Mouse (Mus musculus) heart, embryonic 13.5 days (tissue): ENCODE results near the gene Ehbp1l1. TPM values are rescaled to one million over a fixed set of nuclear protein-coding genes. Genes with fewer than 3 reads are reported as not detected.

Experiments
- ATAC-seq: fragments of 200-750 bp; cut with Nextera tagmentation; 2 replicates; pipeline ENCODE4 v1.8.0; 2017; ENCODE audit warnings: moderate TSS enrichment; ENCODE audit not compliant: insufficient number of reproducible peaks, low FRiP score, low TSS enrichment; ENCODE audit errors: extremely low read depth
- H3K27ac ChIP-seq: fragments of 300-500 bp; sonication (generic); replicated peaks from 2 replicates; pipeline ENCODE4 v1.5.1; 2015; ENCODE audit warnings: moderate library complexity, mild to moderate bottlenecking, inconsistent platforms
- H3K27me3 ChIP-seq: fragments of 300-500 bp; sonication (generic); replicated peaks from 2 replicates; pipeline ENCODE4 v1.6.1; 2015; ENCODE audit warnings: mild to moderate bottlenecking, inconsistent platforms
- H3K36me3 ChIP-seq: fragments of 300-500 bp; sonication (generic); 2 replicates; pipeline ENCODE4 v1.6.1; 2015; ENCODE audit warnings: mild to moderate bottlenecking, inconsistent platforms
- H3K4me1 ChIP-seq: fragments of 300-500 bp; sonication (generic); 2 replicates; pipeline ENCODE4 v1.6.1; 2015; ENCODE audit warnings: inconsistent platforms
- H3K4me2 ChIP-seq: fragments of 300-500 bp; sonication (generic); 2 replicates; pipeline ENCODE4 v1.6.1; 2015; ENCODE audit warnings: inconsistent platforms, mild to moderate bottlenecking, moderate library complexity
- H3K4me3 ChIP-seq: fragments of 300-500 bp; sonication (generic); 2 replicates; pipeline ENCODE4 v1.5.1; 2015; ENCODE audit warnings: moderate library complexity, mild to moderate bottlenecking, inconsistent platforms
- H3K9ac ChIP-seq: fragments of 300-500 bp; sonication (generic); 2 replicates; pipeline ENCODE4 v1.6.1; 2015; ENCODE audit warnings: inconsistent platforms, mild to moderate bottlenecking, moderate library complexity
- H3K9me3 ChIP-seq: fragments of 300-500 bp; sonication (generic); 2 replicates; pipeline ENCODE4 v1.6.1; 2016; ENCODE audit warnings: inconsistent platforms
- WGBS: fragments of 180-500 bp; shearing (Covaris S2); methylation state at CpG from one replicate; pipeline ENCODE4 v1.1.7; 2015; ENCODE audit warnings: mixed read lengths; 5-methylcytosine and 5-hydroxymethylcytosine counted together
- polyA plus RNA-seq: library from polyadenylated mRNA; unstranded; fragments of >200 nt; fragmentation: Nextera tagmentation; extraction: Ambion mirVana; gene quantifications from 2 replicates; pipeline ENCODE4 v1.2.1, GENCODE M21; 2015

Ehbp1l1 gene
- polyA plus RNA-seq, 1 experiment from 2014 or later = 85.9 TPM

DNA sequence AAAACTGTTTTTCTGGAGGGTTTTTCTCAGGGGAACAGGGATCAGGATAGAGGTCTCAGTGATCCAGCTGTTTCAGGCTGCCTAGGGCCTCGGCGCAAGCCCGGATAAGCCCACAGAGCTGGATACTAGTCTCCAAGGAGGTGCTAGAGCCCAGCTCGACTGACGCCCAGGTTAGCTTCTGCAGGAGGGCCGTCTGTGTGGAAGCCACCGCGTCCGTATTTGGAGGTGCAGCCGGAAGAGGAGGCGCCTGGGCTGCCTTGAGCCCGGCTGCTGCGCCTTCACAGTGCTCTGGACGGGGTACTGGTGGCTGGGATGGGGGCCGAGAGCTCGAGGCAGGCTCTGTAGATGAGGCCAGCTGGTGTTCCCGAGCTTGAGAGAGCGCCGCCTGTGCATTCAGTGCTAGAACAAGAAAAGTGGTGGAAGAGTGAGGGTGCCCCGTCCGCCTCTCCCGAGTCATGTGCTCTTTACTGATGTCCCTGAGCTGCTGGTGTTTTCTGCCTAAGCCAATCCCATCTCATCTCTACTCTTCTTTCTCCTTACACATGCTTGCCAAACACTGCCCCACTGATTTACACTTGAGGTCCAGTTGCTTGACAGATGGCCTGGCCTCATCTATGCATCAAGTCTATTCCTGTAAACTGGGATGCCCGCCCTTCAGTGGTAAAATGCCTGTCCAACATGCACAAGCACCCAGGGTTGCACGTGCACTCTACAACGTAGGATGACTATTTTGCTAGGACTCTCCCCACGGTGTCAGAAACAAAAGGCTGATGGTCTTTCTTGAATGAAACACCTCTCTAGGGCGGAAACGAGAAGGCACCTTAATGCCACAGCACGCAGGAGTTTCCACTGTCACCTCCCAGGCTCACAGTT is 4.4 kb upstream of the Ehbp1l1 start:
- H3K27me3 ChIP-seq = peaks cover 5% of the 10 kb centered on the region
- H3K36me3 ChIP-seq = peaks cover 4% of the 10 kb centered on the region
- H3K9me3 ChIP-seq = no peaks in the 10 kb centered on the region
- H3K4me1 ChIP-seq = peaks cover 52% of the 10 kb centered on the region
- H3K27ac ChIP-seq = no peak overlapping the region
- peak overlapping the region; percentile 96 for H3K4me3 ChIP-seq
- H3K9ac ChIP-seq = peak overlapping the region; percentile 86
- 70% methylated on average over 29 of the region's 29 CpGs for WGBS
- ATAC-seq = no peak
- H3K4me2 ChIP-seq = peak overlapping the region; percentile 98

- Histone ChIP-seq H3K9ac (peak within 1 kb of the TSS; percentile 98), H3K36me3 (peaks cover 7% of the 10 kb centered on the region), H3K4me1 (peaks cover 63% of the 10 kb centered on the region), H3K4me3 (peak within 1 kb of the TSS; percentile 96), H3K27me3 (no peaks in the 10 kb centered on the region), H3K9me3 (no peaks in the 10 kb centered on the region), H3K4me2 (peak within 1 kb of the TSS; percentile 98), H3K27ac (peak within 1 kb of the TSS; percentile 98)
- ATAC-seq = peak; percentile 42
- WGBS = under 1% methylated on average over 37 of the region's 37 CpGs
Measured at GRCm38 (mm10) chr19:5729444-5729815, 3.3 kb upstream of the Ehbp1l1 start, which contains the start of gene Fam89b. Gene Fam89b (minus strand): TSS chr19:5729653.

DNA sequence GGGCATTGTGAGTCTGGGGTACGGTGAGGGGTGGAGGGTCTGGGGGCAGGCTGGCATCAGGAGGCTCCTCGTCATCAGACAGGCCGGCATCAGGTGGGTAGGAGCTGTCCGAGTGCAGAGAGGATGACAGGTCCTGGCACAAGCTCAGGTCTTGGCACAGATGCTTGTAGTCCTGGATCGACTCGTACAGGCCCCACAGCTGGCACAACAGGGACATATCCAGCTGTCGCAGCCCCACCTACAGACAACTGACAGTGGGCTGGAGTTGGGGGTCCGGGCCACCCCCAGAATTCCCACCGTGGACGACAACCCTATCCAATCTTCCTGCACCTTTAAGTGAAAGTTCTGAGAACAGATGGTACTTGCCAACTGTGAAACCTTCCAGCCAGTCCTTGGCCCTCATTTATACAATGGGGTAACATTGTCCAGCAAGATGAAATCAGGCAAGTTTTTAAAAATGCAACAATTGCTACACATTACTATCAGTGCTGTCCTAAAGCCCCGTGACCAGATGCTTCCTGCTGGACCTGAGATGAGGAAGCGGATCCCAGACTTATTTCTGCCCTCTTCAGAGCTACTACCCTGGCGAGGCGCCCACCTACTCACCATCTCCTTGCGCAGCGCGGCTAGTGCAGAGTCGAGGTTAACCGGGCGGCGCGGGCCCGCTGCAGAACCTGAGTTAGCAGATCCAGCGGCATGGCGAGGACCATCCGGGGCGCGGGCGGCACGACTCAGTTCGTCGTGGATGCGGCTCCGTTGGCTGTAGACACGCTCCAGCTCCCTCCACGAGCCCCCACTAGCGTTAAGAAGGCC is 2.7 kb upstream of the Ehbp1l1 start:
- Histone ChIP-seq H3K36me3 (peaks cover 13% of the 10 kb centered on the region), H3K4me1 (peaks cover 69% of the 10 kb centered on the region), H3K9ac (peak overlapping the region; percentile 98), H3K27me3 (no peaks in the 10 kb centered on the region), H3K27ac (peak overlapping the region; percentile 98), H3K9me3 (no peaks in the 10 kb centered on the region), H3K4me3 (peak overlapping the region; percentile 96), H3K4me2 (peak overlapping the region; percentile 98)
- 9% methylated on average over 37 of the region's 37 CpGs for WGBS
- no peak for ATAC-seq

- Histone ChIP-seq H3K27ac (peak overlapping the region; percentile 98), H3K4me1 (peaks cover 80% of the 10 kb centered on the region), H3K9me3 (no peaks in the 10 kb centered on the region), H3K9ac (peak overlapping the region; percentile 98), H3K4me2 (peak overlapping the region; percentile 98), H3K36me3 (peaks cover 24% of the 10 kb centered on the region), H3K27me3 (no peaks in the 10 kb centered on the region), H3K4me3 (peak overlapping the region; percentile 96)
- ATAC-seq = no peak
- 6% methylated on average over 14 of the region's 14 CpGs for WGBS
Measured at GRCm38 (mm10) chr19:5727701-5728100, 1.6 kb upstream of the Ehbp1l1 start.

DNA sequence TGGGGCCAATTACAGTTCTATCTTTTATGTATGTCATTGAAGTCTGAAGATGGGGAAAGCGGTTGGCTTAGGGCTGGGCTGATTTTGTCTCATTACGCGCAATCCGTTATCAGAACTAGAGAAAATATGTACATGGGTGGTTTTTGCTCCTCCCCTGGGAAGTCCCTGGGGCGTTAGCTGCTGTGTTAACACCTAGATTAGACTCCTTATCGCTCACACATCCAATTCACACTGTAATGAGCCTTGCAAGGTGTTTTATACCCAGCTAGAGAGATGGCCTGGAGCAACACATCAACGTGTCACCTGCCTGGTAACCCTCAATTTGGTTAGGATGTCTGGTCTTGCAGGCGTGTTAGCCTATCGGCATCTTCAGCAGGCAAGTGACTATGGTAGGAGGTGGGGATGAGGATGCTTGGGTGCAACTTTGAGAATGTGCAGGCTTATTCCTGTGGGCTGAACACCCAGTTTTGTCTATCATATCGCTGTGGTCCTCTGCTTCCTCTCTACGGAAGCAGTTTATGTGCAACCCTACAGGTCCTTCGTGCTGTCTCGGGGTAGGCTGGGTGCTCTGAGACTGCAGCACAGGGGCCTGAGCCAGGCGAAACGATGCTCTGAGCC is 953 bp upstream of the Ehbp1l1 start:
- Histone ChIP-seq H3K27me3 (no peaks in the 10 kb centered on the region), H3K4me3 (peak overlapping the region; percentile 96), H3K27ac (peak overlapping the region; percentile 98), H3K4me1 (peaks cover 84% of the 10 kb centered on the region), H3K9me3 (no peaks in the 10 kb centered on the region), H3K36me3 (peaks cover 31% of the 10 kb centered on the region), H3K9ac (peak overlapping the region; percentile 98), H3K4me2 (peak overlapping the region; percentile 98)
- ATAC-seq = no peak
- 55% methylated on average over 15 of the region's 15 CpGs for WGBS

DNA sequence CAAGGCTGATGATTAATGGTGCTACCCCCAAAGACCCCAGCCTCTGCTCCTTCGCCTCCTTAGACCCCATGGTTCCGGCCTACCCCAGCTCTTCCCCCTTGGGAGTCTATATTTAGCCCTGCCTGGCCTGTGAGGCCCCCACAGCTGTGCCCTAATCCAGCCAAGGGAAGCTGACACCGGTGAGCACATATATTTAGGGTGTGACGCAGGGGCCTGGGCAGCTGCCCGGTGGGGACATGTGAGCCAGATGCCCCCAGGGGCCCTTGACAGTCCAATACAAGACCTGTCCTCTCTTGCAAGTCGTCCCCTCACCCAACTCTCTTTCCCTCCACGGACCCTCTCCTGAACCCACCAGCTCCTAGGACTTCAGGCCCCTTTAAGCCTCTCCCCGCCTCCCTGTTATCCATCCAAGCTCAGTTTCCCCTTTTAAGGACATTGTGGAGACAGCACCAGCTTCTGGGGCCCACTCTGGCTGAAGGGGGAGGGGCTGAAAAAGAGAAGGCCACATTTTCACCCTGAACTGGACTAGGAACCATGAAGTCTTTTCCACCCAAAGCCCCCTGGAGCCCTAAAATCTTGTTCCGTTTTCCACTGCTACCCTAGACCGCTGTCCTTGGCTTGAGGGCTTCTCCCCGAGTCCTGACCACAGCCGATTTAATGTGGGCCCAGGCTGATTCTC is 949 bp downstream of the Ehbp1l1 start:
- 21% methylated on average over 12 of the region's 12 CpGs for WGBS
- ATAC-seq = peak; percentile 31; the same call in 1 of the 2 replicates

DNA sequence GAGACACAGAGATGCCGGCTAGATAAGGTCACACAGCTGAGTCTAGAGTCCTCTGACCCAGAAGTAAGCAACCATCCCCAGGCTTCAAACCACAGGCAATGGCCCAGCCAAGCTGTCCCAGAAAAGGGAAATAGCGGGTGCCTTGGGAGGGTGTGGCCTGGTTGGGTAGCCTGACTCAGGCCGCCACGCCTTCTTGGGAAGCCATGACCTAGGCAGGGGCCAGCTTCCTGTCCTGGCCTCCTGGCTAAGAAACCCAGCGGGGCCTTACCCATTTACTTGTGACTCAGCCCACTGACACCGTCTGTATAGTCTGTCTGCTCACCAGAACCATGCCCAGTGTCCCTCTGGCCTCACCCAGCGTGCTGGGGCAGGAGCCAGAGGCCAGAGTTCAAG is 1.6 kb downstream of the Ehbp1l1 start:
- H3K4me1 ChIP-seq = peaks cover 63% of the 10 kb centered on the region
- peak overlapping the region; percentile 98 for H3K27ac ChIP-seq
- peak overlapping the region; percentile 96 for H3K4me3 ChIP-seq
- no peaks in the 10 kb centered on the region for H3K27me3 ChIP-seq
- peak overlapping the region; percentile 98 for H3K4me2 ChIP-seq
- ATAC-seq = peak; percentile 50
- H3K36me3 ChIP-seq = peaks cover 52% of the 10 kb centered on the region
- peak overlapping the region; percentile 98 for H3K9ac ChIP-seq
- H3K9me3 ChIP-seq = no peaks in the 10 kb centered on the region
- 22% methylated on average over 7 of the region's 7 CpGs for WGBS

More for the DNA sequence above, 949 bp downstream of the Ehbp1l1 start:
- Histone ChIP-seq H3K36me3 (peaks cover 47% of the 10 kb centered on the region), H3K4me1 (peaks cover 69% of the 10 kb centered on the region), H3K4me2 (peak overlapping the region; percentile 98), H3K4me3 (peak overlapping the region; percentile 96), H3K27ac (peak overlapping the region; percentile 98), H3K9ac (peak overlapping the region; percentile 98), H3K9me3 (no peaks in the 10 kb centered on the region), H3K27me3 (no peaks in the 10 kb centered on the region)

DNA sequence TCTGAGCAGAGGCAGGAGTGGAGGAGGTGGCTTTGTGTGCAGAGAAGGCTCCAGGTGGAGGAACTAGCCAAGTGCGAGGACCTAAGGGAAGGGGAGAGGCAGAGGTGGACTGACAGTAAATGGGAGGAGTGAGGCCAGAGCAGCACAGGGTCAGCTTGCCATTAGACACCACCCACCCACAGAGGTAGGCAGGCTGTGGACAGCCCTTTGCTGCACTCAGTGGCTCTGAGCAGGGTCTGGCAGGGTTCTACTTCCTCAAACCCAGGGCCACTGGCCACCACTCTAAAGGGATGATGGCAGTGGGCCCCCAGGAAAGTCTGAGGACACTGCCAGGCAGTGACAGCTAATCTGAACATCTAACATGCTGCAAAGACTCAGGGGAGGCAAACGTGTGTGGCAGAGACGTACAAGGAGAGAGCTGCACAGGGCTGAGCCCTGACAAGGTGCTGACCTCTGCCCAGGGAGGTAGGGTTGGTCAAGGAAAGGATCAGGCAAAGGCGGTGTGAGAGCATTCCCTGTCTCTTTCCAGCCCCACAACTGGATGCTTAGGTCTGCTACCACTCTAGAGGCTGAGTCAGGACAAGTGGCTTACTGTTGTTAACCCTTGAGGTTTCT is 2.1 kb downstream of the Ehbp1l1 start:
- peak overlapping the region; percentile 98 for H3K4me2 ChIP-seq
- ATAC-seq = no peak
- no peaks in the 10 kb centered on the region for H3K27me3 ChIP-seq
- H3K9me3 ChIP-seq = no peaks in the 10 kb centered on the region
- peaks cover 62% of the 10 kb centered on the region for H3K4me1 ChIP-seq
- peak overlapping the region; percentile 98 for H3K9ac ChIP-seq
- peaks cover 57% of the 10 kb centered on the region for H3K36me3 ChIP-seq
- H3K27ac ChIP-seq = peak overlapping the region; percentile 98
- peak overlapping the region; percentile 96 for H3K4me3 ChIP-seq
- WGBS = 31% methylated on average over 4 of the region's 4 CpGs

DNA sequence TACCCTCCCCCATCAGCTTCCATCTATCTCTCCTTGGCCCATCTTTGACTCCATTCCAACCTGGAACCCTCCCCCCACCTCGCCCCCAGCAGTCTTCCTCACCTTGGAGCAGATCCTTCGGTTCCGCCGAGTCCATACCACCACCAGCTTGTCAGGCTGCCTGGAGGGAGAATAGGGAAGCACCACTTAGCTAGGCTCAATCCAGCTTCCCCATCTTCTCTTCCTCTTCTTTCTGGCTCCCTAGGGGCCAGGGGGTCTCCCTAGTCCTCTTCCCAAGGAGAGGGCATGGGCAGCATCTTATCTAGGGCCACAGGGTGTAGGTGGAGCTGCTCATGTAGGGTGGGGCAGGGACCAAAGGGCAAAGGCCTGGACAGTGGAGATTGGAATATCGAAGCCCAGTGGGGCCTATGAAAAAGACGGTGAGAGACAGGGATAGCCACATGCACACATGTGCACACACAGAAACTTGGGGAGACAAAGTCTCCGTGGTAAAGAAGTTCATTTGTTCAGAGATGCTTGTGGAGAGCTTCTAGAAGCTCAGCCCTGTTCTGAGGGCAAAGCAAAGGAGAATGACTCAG is 3.2 kb downstream of the Ehbp1l1 start:
- Histone ChIP-seq H3K4me2 (peak overlapping the region; percentile 98), H3K4me1 (peaks cover 51% of the 10 kb centered on the region), H3K9ac (peak overlapping the region; percentile 98), H3K9me3 (no peaks in the 10 kb centered on the region), H3K4me3 (peak overlapping the region; percentile 96; the same call in 1 of the 2 replicates), H3K27ac (0 out of 2 replicates have a peak overlapping the region, but pooled peaks have one; percentile 32), H3K36me3 (peaks cover 68% of the 10 kb centered on the region), H3K27me3 (no peaks in the 10 kb centered on the region)
- 87% methylated on average over 7 of the region's 7 CpGs for WGBS
- ATAC-seq = no peak

GRCm38 (mm10) chr19:5721233-5721632 is 4.9 kb downstream of the Ehbp1l1 start:
- no peak overlapping the region for H3K27ac ChIP-seq
- H3K4me2 ChIP-seq = no peak overlapping the region
- no peak overlapping the region for H3K9ac ChIP-seq
- H3K4me3 ChIP-seq = no peak overlapping the region
- ATAC-seq = no peak
- H3K9me3 ChIP-seq = no peaks in the 10 kb centered on the region
- whole genome bisulfite sequencing = 88% methylated on average over 6 of the region's 6 CpGs
- peaks cover 50% of the 10 kb centered on the region for H3K4me1 ChIP-seq
- no peaks in the 10 kb centered on the region for H3K27me3 ChIP-seq
- peaks cover 85% of the 10 kb centered on the region for H3K36me3 ChIP-seq
